Mouse (Mus musculus): Measurements from ENCODE around the gene Garnl3. TPM values are rescaled to one million over a fixed set of nuclear protein-coding genes. Genes with fewer than 3 reads are reported as not detected.

Gene Garnl3
- polyA plus RNA-seq, 1 experiment, result 1.1 TPM

GRCm38 (mm10) chr2:33032391-33033062 lies 98.9 kb downstream of the Garnl3 start:
- whole genome bisulfite sequencing, result 86% methylated on average over 5 of the region's 5 CpGs
- no peaks in the 10 kb centered on the region for H3K36me3 ChIP-seq (ENCODE audit: control insufficient read depth, insufficient read depth, low read length)
- H3K27me3 ChIP-seq (replicated peaks; ENCODE audit: control insufficient read depth, insufficient read depth, low read length), result no peaks in the 10 kb centered on the region
- TF ChIP-seq CTCF (conservative IDR thresholded peaks at IDR 0.05; ENCODE audit: insufficient read depth, insufficient read length, low read depth, low read length) (no peak), POLR2A (IDR thresholded peaks at IDR 0.05; ENCODE audit: low read depth, low read length) (no peak)
- no peak for DNase-seq
- no peak overlapping the region for H3K4me3 ChIP-seq (ENCODE audit: insufficient read depth, low read depth, low read length)
- no peaks in the 10 kb centered on the region for H3K4me1 ChIP-seq (ENCODE audit: control insufficient read depth, insufficient read depth, low read length)
- no peak overlapping the region for H3K27ac ChIP-seq (ENCODE audit: insufficient read depth, low read depth, low read length)

GRCm38 (mm10) chr2:33025040-33025439 lies 106.4 kb downstream of the Garnl3 start:
- WGBS, result 70% methylated on average over 4 of the region's 4 CpGs
- peak; percentile 32 for DNase-seq
- H3K4me3 ChIP-seq (ENCODE audit: insufficient read depth, low read depth, low read length), result no peak overlapping the region
- no peak for TF ChIP-seq CTCF (conservative IDR thresholded peaks at IDR 0.05; ENCODE audit: insufficient read depth, insufficient read length, low read depth, low read length)
- TF ChIP-seq POLR2A (IDR thresholded peaks at IDR 0.05; ENCODE audit: low read depth, low read length), result no peak
- no peak overlapping the region for H3K27ac ChIP-seq (ENCODE audit: insufficient read depth, low read depth, low read length)
- no peaks in the 10 kb centered on the region for H3K27me3 ChIP-seq (replicated peaks; ENCODE audit: control insufficient read depth, insufficient read depth, low read length)
- no peaks in the 10 kb centered on the region for H3K4me1 ChIP-seq (ENCODE audit: control insufficient read depth, insufficient read depth, low read length)
- H3K36me3 ChIP-seq (ENCODE audit: control insufficient read depth, insufficient read depth, low read length), result no peaks in the 10 kb centered on the region

GRCm38 (mm10) chr2:33024564-33024963 lies 106.9 kb downstream of the Garnl3 start:
- no peaks in the 10 kb centered on the region for H3K27me3 ChIP-seq (replicated peaks; ENCODE audit: control insufficient read depth, insufficient read depth, low read length)
- DNase-seq, result peak; percentile 27
- 58% methylated on average over 10 of the region's 10 CpGs for WGBS
- TF ChIP-seq POLR2A (IDR thresholded peaks at IDR 0.05; ENCODE audit: low read depth, low read length), result no peak
- no peak for TF ChIP-seq CTCF (conservative IDR thresholded peaks at IDR 0.05; ENCODE audit: insufficient read depth, insufficient read length, low read depth, low read length)
- H3K4me3 ChIP-seq (ENCODE audit: insufficient read depth, low read depth, low read length), result no peak overlapping the region
- no peaks in the 10 kb centered on the region for H3K4me1 ChIP-seq (ENCODE audit: control insufficient read depth, insufficient read depth, low read length)
- H3K27ac ChIP-seq (ENCODE audit: insufficient read depth, low read depth, low read length), result no peak overlapping the region
- H3K36me3 ChIP-seq (ENCODE audit: control insufficient read depth, insufficient read depth, low read length), result no peaks in the 10 kb centered on the region

GRCm38 (mm10) chr2:33022846-33023245 lies 108.6 kb downstream of the Garnl3 start:
- no peaks in the 10 kb centered on the region for H3K4me1 ChIP-seq (ENCODE audit: control insufficient read depth, insufficient read depth, low read length)
- TF ChIP-seq CTCF (conservative IDR thresholded peaks at IDR 0.05; ENCODE audit: insufficient read depth, insufficient read length, low read depth, low read length) (no peak), POLR2A (IDR thresholded peaks at IDR 0.05; ENCODE audit: low read depth, low read length) (no peak)
- no peaks in the 10 kb centered on the region for H3K36me3 ChIP-seq (ENCODE audit: control insufficient read depth, insufficient read depth, low read length)
- no peak overlapping the region for H3K27ac ChIP-seq (ENCODE audit: insufficient read depth, low read depth, low read length)
- peak; percentile 51 for DNase-seq
- 38% methylated on average over 6 of the region's 6 CpGs for WGBS
- H3K4me3 ChIP-seq (ENCODE audit: insufficient read depth, low read depth, low read length), result no peak overlapping the region
- H3K27me3 ChIP-seq (replicated peaks; ENCODE audit: control insufficient read depth, insufficient read depth, low read length), result no peaks in the 10 kb centered on the region

- TF ChIP-seq CTCF (conservative IDR thresholded peaks at IDR 0.05; ENCODE audit: insufficient read depth, insufficient read length, low read depth, low read length) (no peak; the same call in 1 of the 2 replicates), POLR2A (IDR thresholded peaks at IDR 0.05; ENCODE audit: low read depth, low read length) (no peak)
- peak; percentile 55 for DNase-seq
- Histone ChIP-seq H3K4me1 (ENCODE audit: control insufficient read depth, insufficient read depth, low read length) (no peaks in the 10 kb centered on the region), H3K27ac (ENCODE audit: insufficient read depth, low read depth, low read length) (no peak overlapping the region), H3K27me3 (replicated peaks; ENCODE audit: control insufficient read depth, insufficient read depth, low read length) (no peaks in the 10 kb centered on the region), H3K36me3 (ENCODE audit: control insufficient read depth, insufficient read depth, low read length) (no peaks in the 10 kb centered on the region), H3K4me3 (ENCODE audit: insufficient read depth, low read depth, low read length) (no peak overlapping the region)
- WGBS, result 6% methylated on average over 6 of the region's 6 CpGs
Measured at GRCm38 (mm10) chr2:33018026-33018425, 113.4 kb downstream of the Garnl3 start.

GRCm38 (mm10) chr2:33017191-33017590 lies 114.3 kb downstream of the Garnl3 start:
- Histone ChIP-seq H3K36me3 (ENCODE audit: control insufficient read depth, insufficient read depth, low read length) (no peaks in the 10 kb centered on the region), H3K4me3 (ENCODE audit: insufficient read depth, low read depth, low read length) (no peak overlapping the region), H3K4me1 (ENCODE audit: control insufficient read depth, insufficient read depth, low read length) (no peaks in the 10 kb centered on the region), H3K27me3 (replicated peaks; ENCODE audit: control insufficient read depth, insufficient read depth, low read length) (no peaks in the 10 kb centered on the region), H3K27ac (ENCODE audit: insufficient read depth, low read depth, low read length) (no peak overlapping the region)
- TF ChIP-seq POLR2A (IDR thresholded peaks at IDR 0.05; ENCODE audit: low read depth, low read length) (no peak), CTCF (conservative IDR thresholded peaks at IDR 0.05; ENCODE audit: insufficient read depth, insufficient read length, low read depth, low read length) (no peak)
- 74% methylated on average over 2 of the region's 2 CpGs for WGBS
- DNase-seq, result no peak

GRCm38 (mm10) chr2:33014877-33015276 lies 116.6 kb downstream of the Garnl3 start:
- Histone ChIP-seq H3K27me3 (replicated peaks; ENCODE audit: control insufficient read depth, insufficient read depth, low read length) (no peaks in the 10 kb centered on the region), H3K27ac (ENCODE audit: insufficient read depth, low read depth, low read length) (no peak overlapping the region), H3K4me1 (ENCODE audit: control insufficient read depth, insufficient read depth, low read length) (no peaks in the 10 kb centered on the region), H3K36me3 (ENCODE audit: control insufficient read depth, insufficient read depth, low read length) (no peaks in the 10 kb centered on the region), H3K4me3 (ENCODE audit: insufficient read depth, low read depth, low read length) (no peak overlapping the region)
- no peak for DNase-seq
- WGBS, result 92% methylated on average over 5 of the region's 5 CpGs
- TF ChIP-seq CTCF (conservative IDR thresholded peaks at IDR 0.05; ENCODE audit: insufficient read depth, insufficient read length, low read depth, low read length) (no peak), POLR2A (IDR thresholded peaks at IDR 0.05; ENCODE audit: low read depth, low read length) (no peak)
